Mouse (Mus musculus) kidney, embryonic 14.5 days (tissue): Measurements from ENCODE around the gene Uts2. TPM values are rescaled to one million over a fixed set of nuclear protein-coding genes. Genes with fewer than 3 reads are reported as not detected.
"Not testable (repeated sequence)": the region's sequence is repeated elsewhere in the genome, so short reads cannot be mapped to it uniquely, and the experiment has no call there.

Experiments used
- ATAC-seq: fragments of 200-750 bp; cut with Nextera tagmentation; 2 replicates; pipeline ENCODE4 v1.8.0; 2017; ENCODE audit warnings: moderate number of reproducible peaks, mild to moderate bottlenecking, moderate TSS enrichment, moderate library complexity; ENCODE audit not compliant: low FRiP score, low TSS enrichment
- H3K27ac ChIP-seq: fragments of 300-500 bp; sonication (generic); 2 replicates; pipeline ENCODE4 v1.5.1; 2014; ENCODE audit warnings: low read depth, mild to moderate bottlenecking, low read length, moderate library complexity, mixed read lengths
- H3K27me3 ChIP-seq: fragments of 300-500 bp; sonication (generic); 2 replicates; pipeline ENCODE4 v1.6.1; 2014; ENCODE audit warnings: mild to moderate bottlenecking, low read length; ENCODE audit not compliant: control insufficient read depth, insufficient read depth
- H3K36me3 ChIP-seq: fragments of 300-500 bp; sonication (generic); 2 replicates; pipeline ENCODE4 v1.6.1; 2014; ENCODE audit warnings: low read length, mixed read lengths; ENCODE audit not compliant: control insufficient read depth, insufficient read depth
- H3K4me1 ChIP-seq: fragments of 300-500 bp; sonication (generic); 2 replicates; pipeline ENCODE4 v1.6.1; 2014; ENCODE audit warnings: low read length, mixed read lengths; ENCODE audit not compliant: control insufficient read depth, insufficient read depth
- H3K4me2 ChIP-seq: fragments of 300-500 bp; sonication (generic); replicated peaks from 2 replicates; pipeline ENCODE4 v1.6.1; 2014; ENCODE audit warnings: low read depth, mild to moderate bottlenecking, low read length
- H3K4me3 ChIP-seq: fragments of 300-500 bp; sonication (generic); 2 replicates; pipeline ENCODE4 v1.5.1; 2014; ENCODE audit warnings: mild to moderate bottlenecking, low read length
- H3K9ac ChIP-seq: fragments of 300-500 bp; sonication (generic); 2 replicates; pipeline ENCODE4 v1.6.1; 2014; ENCODE audit warnings: low read depth, mild to moderate bottlenecking, low read length, moderate library complexity
- H3K9me3 ChIP-seq: fragments of 300-500 bp; sonication (generic); 2 replicates; pipeline ENCODE4 v1.6.1; 2016; ENCODE audit warnings: low read length; ENCODE audit not compliant: control insufficient read depth
- WGBS: fragments of 180-500 bp; shearing (Covaris S2); extraction: QIAGEN DNeasy Blood & Tissue Kit; methylation state at CpG from one replicate; pipeline ENCODE4 v1.1.7; 2014; 5-methylcytosine and 5-hydroxymethylcytosine counted together
- polyA plus RNA-seq: library from polyadenylated mRNA; unstranded; fragments of >200 nt; fragmentation: Nextera tagmentation; extraction: Ambion mirVana; gene quantifications from 2 replicates; pipeline ENCODE4 v1.2.1, GENCODE M21; 2014

Gene Uts2
- polyA plus RNA-seq, 1 experiment from 2014 or later, result not detected

DNA sequence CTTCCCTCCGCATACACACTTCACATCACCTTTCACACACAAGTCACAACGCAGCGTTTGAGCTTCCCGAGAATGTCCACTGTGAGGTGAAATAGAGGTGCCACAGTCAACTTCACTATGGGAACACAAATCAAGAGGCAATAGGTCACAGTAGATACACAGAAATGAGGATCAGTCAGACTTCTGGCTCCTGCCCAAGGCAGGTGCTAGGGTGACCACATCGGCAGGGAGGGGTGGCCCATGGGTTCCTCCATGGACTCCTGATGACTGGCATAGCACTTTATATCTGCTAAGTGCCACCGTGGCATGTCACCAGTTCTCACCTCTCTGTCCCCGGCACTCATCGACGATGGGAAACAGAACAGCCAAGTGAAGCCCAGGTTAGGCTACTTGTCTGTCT is 1.7 kb downstream of the Uts2 start:
- Histone ChIP-seq H3K9ac (no peak overlapping the region), H3K4me1 (no peaks in the 10 kb centered on the region), H3K27me3 (no peaks in the 10 kb centered on the region), H3K27ac (no peak overlapping the region), H3K9me3 (no peaks in the 10 kb centered on the region), H3K4me2 (no peak overlapping the region), H3K36me3 (no peaks in the 10 kb centered on the region), H3K4me3 (no peak overlapping the region)
- no peak for ATAC-seq
- WGBS, result 95% methylated on average over 9 of the region's 9 CpGs

DNA sequence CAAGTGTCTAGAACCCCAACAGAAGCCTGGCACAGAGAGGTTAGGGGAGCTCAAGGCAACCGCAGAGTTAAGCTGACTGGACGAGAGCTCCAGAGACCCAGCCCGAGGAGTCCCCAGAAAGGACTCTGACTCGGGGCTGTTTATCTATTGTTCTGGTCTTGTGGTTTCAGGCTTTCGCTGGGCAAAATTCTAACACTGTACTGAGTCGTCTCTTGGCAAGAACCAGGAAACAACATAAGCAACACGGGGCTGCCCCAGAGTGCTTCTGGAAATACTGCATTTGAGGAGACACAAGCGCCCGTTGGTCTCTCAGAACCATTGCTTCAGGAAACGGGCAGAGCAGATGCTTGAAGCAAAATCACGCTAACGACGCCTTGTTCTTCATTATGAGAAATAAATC is 4.5 kb downstream of the Uts2 start:
- Histone ChIP-seq H3K9ac (no peak overlapping the region), H3K27me3 (no peaks in the 10 kb centered on the region), H3K36me3 (no peaks in the 10 kb centered on the region), H3K4me1 (no peaks in the 10 kb centered on the region), H3K4me2 (no peak overlapping the region), H3K27ac (no peak overlapping the region), H3K4me3 (no peak overlapping the region), H3K9me3 (no peaks in the 10 kb centered on the region)
- WGBS, result 64% methylated on average over 13 of the region's 13 CpGs
- no peak for ATAC-seq

GRCm38 (mm10) chr4:151005656-151006318 is 8.9 kb downstream of the Uts2 start:
- Histone ChIP-seq H3K4me3 (no peak overlapping the region), H3K36me3 (no peaks in the 10 kb centered on the region; the same call in 1 of the 2 replicates), H3K27me3 (no peaks in the 10 kb centered on the region), H3K9ac (no peak overlapping the region), H3K4me1 (no peaks in the 10 kb centered on the region), H3K9me3 (no peaks in the 10 kb centered on the region), H3K27ac (no peak overlapping the region), H3K4me2 (no peak overlapping the region)
- no peak for ATAC-seq
- 93% methylated on average over 13 of the region's 13 CpGs for WGBS

DNA sequence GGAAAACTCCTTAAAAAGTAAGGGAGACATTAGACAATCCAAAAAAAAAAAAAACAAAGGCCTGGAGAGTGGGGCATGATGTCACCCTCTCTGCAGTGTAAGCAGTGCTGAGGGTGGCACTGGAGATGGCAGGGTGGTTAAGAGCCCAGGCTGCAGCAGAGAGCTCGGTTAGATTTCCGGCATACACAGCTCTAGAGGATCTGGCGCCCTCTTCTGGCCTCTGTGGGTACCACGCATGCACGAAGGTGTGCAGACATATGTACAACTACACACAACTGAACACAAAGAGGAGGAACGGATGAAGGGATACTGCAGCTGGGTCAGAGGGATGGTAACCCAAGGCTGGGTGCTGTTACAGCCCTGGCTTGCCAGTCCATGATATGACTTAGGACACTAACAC is 10.0 kb downstream of the Uts2 start:
- no peak overlapping the region for H3K4me3 ChIP-seq
- no peak for ATAC-seq
- 50% methylated on average over 6 of the region's 6 CpGs for WGBS
- H3K4me2 ChIP-seq, result no peak overlapping the region
- H3K9me3 ChIP-seq, result no peaks in the 10 kb centered on the region
- H3K36me3 ChIP-seq, result no peaks in the 10 kb centered on the region; the same call in 1 of the 2 replicates
- H3K9ac ChIP-seq, result no peak overlapping the region
- H3K27me3 ChIP-seq, result no peaks in the 10 kb centered on the region
- no peak overlapping the region for H3K27ac ChIP-seq
- no peaks in the 10 kb centered on the region for H3K4me1 ChIP-seq

DNA sequence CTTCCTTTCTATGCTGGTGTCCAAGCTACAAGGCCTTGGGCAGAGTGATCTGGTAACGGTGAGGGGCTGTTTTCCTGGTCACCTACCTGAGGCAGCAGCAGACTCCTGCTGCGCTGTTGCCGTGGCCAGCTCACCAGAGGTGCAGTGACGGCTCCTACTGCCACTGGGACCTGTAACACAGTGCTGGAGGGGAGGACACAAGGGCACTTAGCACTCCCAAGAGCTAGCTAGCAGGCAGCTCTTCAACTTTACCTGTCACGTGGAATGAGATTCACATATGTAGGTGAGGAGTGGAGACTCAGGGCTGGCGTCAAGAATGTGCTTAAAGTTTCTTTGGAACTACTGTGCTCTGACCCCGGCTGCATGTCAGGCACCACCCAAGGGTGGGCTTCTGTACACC is 13.4 kb downstream of the Uts2 start:
- Histone ChIP-seq H3K9ac (no peak overlapping the region), H3K36me3 (no peaks in the 10 kb centered on the region; the same call in 1 of the 2 replicates), H3K4me3 (no peak overlapping the region), H3K4me1 (no peaks in the 10 kb centered on the region), H3K4me2 (no peak overlapping the region), H3K27ac (no peak overlapping the region), H3K27me3 (no peaks in the 10 kb centered on the region), H3K9me3 (no peaks in the 10 kb centered on the region)
- 86% methylated on average over 7 of the region's 7 CpGs for WGBS
- ATAC-seq, result no peak

- ATAC-seq, result no peak
- Histone ChIP-seq H3K27ac (no peak overlapping the region), H3K4me3 (no peak overlapping the region), H3K9me3 (no peaks in the 10 kb centered on the region), H3K4me2 (no peak overlapping the region), H3K27me3 (no peaks in the 10 kb centered on the region), H3K4me1 (no peaks in the 10 kb centered on the region), H3K9ac (no peak overlapping the region), H3K36me3 (peaks cover 3% of the 10 kb centered on the region)
- WGBS, result 70% methylated on average over 10 of the region's 10 CpGs
Measured at GRCm38 (mm10) chr4:151015946-151016345, 19.0 kb downstream of the Uts2 start.

DNA sequence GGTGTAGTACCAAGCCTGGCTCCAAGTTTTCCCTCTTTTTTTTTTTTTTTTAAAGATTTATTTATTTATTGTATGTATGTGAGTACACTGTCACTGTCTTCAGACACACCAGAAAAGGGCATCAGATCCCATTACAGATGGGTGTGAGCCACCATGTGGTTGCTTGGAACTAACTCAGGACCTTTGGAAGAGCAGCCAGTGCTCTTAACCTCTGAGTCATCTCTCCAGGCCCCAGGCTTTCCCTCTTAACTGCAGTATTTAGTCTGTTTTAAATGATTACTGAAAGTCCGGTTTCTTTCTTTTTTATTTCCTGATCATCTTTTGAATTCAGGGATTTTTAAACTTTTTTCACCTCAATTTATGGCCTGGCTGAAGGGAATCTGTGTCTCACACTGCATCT is 20.5 kb downstream of the Uts2 start:
- not testable (repeated sequence) for H3K9ac ChIP-seq, ATAC-seq, H3K36me3 ChIP-seq, H3K27me3 ChIP-seq, H3K4me3 ChIP-seq, H3K27ac ChIP-seq, H3K9me3 ChIP-seq, H3K4me2 ChIP-seq, H3K4me1 ChIP-seq
- 93% methylated on average over 1 of the region's 1 CpGs for WGBS

GRCm38 (mm10) chr4:151024152-151024551 is 27.3 kb downstream of the Uts2 start:
- WGBS, result 87% methylated on average over 9 of the region's 9 CpGs
- H3K36me3 ChIP-seq, result no peaks in the 10 kb centered on the region

DNA sequence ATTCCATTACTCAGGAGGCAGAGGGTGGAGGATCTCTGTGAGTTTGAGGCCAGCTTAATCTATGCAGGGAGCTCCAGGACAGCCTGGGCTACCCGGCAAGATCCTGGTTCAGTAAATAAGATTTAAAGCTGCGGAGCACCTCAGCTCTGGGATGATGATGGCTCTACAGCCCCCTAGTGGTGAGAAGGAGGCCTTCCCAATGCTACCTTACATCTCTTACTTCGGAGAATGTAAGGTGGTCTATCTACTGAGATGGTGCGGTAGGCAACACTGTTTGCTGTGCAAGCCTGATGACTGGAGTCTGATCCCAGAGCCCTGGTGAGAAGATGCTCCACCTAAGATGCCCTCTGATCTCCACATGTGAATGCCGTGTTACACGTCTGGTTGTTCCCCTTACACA is 30.1 kb downstream of the Uts2 start:
- Histone ChIP-seq H3K4me2 (no peak overlapping the region), H3K27me3 (no peaks in the 10 kb centered on the region), H3K36me3 (no peaks in the 10 kb centered on the region), H3K4me3 (no peak overlapping the region), H3K27ac (no peak overlapping the region), H3K4me1 (no peaks in the 10 kb centered on the region), H3K9me3 (no peaks in the 10 kb centered on the region), H3K9ac (no peak overlapping the region)
- 49% methylated on average over 6 of the region's 6 CpGs for WGBS
- 0 out of 2 replicates have a peak, but pooled peaks have one; percentile 43 for ATAC-seq

More at GRCm38 (mm10) chr4:151024152-151024551, 27.3 kb downstream of the Uts2 start:
- no peak overlapping the region for H3K4me2 ChIP-seq
- H3K4me3 ChIP-seq, result no peak overlapping the region
- ATAC-seq, result no peak
- H3K9me3 ChIP-seq, result no peaks in the 10 kb centered on the region
- no peaks in the 10 kb centered on the region for H3K4me1 ChIP-seq
- H3K27me3 ChIP-seq, result no peaks in the 10 kb centered on the region
- H3K9ac ChIP-seq, result no peak overlapping the region
- H3K27ac ChIP-seq, result no peak overlapping the region
